Mouse (Mus musculus): Measurements from ENCODE around the gene Zfp605.
"Not testable (repeated sequence)": the region's sequence is repeated elsewhere in the genome, so short reads cannot be mapped to it uniquely, and the experiment has no call there.

Gene Zfp605

DNA sequence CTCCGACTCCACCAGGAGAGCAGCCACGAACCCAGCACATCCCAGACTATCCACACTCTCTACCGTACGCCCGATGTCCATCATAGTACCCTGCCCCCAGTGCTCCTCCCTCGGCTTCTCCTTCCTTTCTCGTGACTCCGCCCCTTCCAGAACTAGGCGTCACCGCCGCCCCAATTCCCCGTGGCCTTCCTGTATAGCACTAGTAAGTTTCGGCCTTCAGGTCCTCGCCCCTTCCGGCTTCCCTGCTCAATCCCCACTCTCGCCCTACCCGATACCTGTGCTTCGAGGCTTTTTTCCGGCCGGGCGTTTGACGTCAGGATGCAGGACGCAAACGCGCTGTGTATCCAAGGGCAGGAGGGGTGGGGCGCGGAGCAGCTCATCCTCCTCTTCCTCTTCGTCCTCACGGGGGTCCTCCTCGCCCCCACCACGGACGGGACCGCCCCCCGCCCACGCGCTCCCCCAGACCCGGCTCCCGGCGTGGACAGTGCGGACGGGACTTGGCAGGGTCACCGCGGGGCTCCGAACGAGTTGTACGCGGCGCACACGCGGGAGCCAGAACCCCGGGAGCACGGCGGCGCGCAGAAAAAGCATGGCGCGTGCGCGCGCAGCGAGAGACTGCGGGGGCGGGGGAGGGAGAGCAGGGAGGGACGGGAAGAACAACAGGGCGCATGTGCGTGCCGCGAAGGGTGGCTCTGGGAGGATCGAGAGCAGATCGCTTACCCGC is 2.1 kb upstream of the Zfp605 start, which contains the start of gene Gtpbp6:
Gtpbp6 (minus strand) TSS at position 617 of the 724 bp plus-strand sequence.
- DNase-seq (ENCODE audit: low spot score in 2 of 2) = peak; percentile 95 to 97

- no peak for DNase-seq (ENCODE audit: low spot score in 2 of 2)
These were observed 1.6 kb upstream of the Zfp605 start for GRCm38 (mm10) chr5:110108305-110108628.

GRCm38 (mm10) chr5:110122380-110122779 is 12.5 kb downstream of the Zfp605 start:
- not testable (repeated sequence) for DNase-seq (ENCODE audit: low spot score in 2 of 2)

DNA sequence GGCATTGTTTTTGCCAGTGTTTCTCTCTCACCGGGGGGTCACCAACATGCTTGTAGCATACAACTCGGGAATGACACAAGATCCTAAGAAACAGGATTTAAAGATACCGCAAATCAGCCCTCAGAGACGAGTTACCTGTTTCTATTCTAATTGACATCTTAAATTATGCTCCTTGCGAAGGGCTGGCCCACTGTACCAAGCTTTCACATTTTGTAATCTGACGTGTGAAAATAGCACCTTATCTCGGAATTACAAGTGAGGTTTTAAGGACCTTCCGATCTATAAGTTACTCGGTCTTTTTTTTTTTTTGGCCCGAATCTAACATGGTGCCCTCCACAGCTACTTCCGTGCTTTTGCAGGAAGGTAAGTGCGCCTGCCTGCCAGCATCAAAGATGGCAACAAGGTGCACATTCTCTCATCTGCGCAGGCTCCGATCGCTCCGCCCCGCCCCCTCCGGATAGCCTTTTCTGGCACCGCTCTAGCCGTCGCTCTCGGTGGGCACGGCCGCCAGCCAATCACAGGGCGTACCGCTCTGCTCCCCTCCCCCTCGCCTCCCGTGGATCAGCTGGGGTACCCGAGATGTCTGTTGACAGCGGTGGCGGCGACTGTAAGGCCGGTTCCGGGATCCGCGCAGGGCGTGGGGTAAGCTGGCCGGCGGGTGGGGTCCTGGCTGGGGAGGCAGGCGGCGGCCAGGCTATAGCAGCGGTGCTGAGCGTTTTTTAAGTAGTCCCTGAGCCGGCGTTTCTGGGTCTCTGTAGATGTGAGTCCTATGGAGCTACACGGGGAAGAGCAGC is 25.6 kb downstream of the Zfp605 start, which contains the start of gene Chfr:
Chfr (plus strand) TSS at position 550 of the 794 bp plus-strand sequence.
- peak; percentile 97 to 98 for DNase-seq (ENCODE audit: low spot score in 2 of 2)

GRCm38 (mm10) chr5:110136087-110136464 is 26.2 kb downstream of the Zfp605 start:
- DNase-seq (ENCODE audit: low spot score in 2 of 2) = no peak

GRCm38 (mm10) chr5:110137816-110138215 is 27.9 kb downstream of the Zfp605 start:
- DNase-seq (ENCODE audit: low spot score in 2 of 2) = no peak

- no peak for DNase-seq (ENCODE audit: low spot score in 2 of 2)
These were observed 29.4 kb downstream of the Zfp605 start for GRCm38 (mm10) chr5:110139325-110139724.

- DNase-seq (ENCODE audit: low spot score in 2 of 2) = no peak
These were observed 30.5 kb downstream of the Zfp605 start for GRCm38 (mm10) chr5:110140424-110140823.

DNA sequence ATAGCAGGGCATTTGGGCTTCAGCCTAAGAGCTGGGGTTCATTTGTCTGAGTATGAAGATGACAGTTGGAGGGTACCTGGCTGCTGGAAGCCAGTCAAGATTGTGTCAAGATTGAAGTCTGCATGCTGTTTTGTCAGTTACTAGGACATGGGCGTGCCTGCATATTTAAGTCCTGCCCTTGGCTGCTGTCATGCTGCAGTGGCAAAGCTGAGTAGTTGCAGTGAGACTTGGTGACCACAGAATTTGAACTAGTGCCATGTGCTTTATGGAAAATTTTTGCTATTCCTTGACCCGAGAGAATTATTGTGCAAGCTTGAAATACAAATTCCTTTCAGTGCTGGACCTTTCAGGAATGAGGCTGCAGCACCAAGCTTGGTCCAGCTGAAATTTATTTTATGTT is 32.4 kb downstream of the Zfp605 start:
- DNase-seq (ENCODE audit: low spot score in 2 of 2) = no peak

- DNase-seq (ENCODE audit: low spot score in 2 of 2) = no peak
These were observed 33.1 kb downstream of the Zfp605 start for GRCm38 (mm10) chr5:110143007-110143406.

GRCm38 (mm10) chr5:110169374-110169773 is 59.5 kb downstream of the Zfp605 start:
- DNase-seq (ENCODE audit: low spot score in 2 of 2) = no peak

- peak; percentile 90 to 91 for DNase-seq (ENCODE audit: low spot score in 2 of 2)
These were observed 66.6 kb downstream of the Zfp605 start, which contains the start of gene Golga3 for GRCm38 (mm10) chr5:110176362-110177020. Golga3 (plus strand) TSS chr5:110176701.

- DNase-seq (ENCODE audit: low spot score in 2 of 2) = no peak
These were observed 67.1 kb downstream of the Zfp605 start for GRCm38 (mm10) chr5:110177021-110177420.

DNA sequence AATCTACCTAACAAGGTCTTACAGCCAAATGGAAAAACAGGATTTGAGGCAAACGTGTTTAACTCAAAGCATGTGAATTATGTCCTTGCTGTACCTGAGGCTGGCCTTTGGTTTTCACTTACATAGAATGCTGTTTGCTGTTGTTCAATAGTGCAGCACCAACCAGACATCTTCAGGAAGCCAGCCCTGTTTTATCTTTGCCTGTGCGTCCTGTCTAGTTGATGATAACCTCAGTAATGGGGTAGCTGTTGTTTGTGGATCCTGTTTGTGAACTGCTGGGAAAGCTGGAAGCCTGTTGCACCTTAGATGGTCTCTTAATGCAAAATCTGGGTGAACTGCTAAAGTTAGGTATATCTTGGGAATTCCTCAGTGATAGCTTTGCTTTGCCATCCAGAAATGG is 68.7 kb downstream of the Zfp605 start:
- no peak for DNase-seq (ENCODE audit: low spot score in 2 of 2)
